Mouse (Mus musculus) neural tube, embryonic 12.5 days (tissue): ENCODE results near the gene Ankrd66. TPM values are rescaled to one million over a fixed set of nuclear protein-coding genes. Genes with fewer than 3 reads are reported as not detected.

Source experiments
- ATAC-seq: fragments of 200-750 bp; cut with Nextera tagmentation; 2 replicates; pipeline ENCODE4 v1.8.0; 2017; ENCODE audit warnings: low read depth, mild to moderate bottlenecking, moderate TSS enrichment, moderate library complexity; ENCODE audit not compliant: low FRiP score
- H3K27ac ChIP-seq: fragments of 300-500 bp; sonication (generic); 2 replicates; pipeline ENCODE4 v1.5.1; 2016
- H3K27me3 ChIP-seq: fragments of 300-500 bp; sonication (generic); replicated peaks from 2 replicates; pipeline ENCODE4 v1.6.1; 2016; ENCODE audit warnings: mild to moderate bottlenecking
- H3K36me3 ChIP-seq: fragments of 300-500 bp; sonication (generic); 2 replicates; pipeline ENCODE4 v1.6.1; 2016; ENCODE audit warnings: mild to moderate bottlenecking
- H3K4me1 ChIP-seq: fragments of 300-500 bp; sonication (generic); 2 replicates; pipeline ENCODE4 v1.6.1; 2016
- H3K4me2 ChIP-seq: fragments of 300-500 bp; sonication (generic); replicated peaks from 2 replicates; pipeline ENCODE4 v1.6.1; 2016; ENCODE audit warnings: mild to moderate bottlenecking
- H3K4me3 ChIP-seq: fragments of 300-500 bp; sonication (generic); 2 replicates; pipeline ENCODE4 v1.5.1; 2016
- H3K9ac ChIP-seq: fragments of 300-500 bp; sonication (generic); 2 replicates; pipeline ENCODE4 v1.6.1; 2016; ENCODE audit warnings: mild to moderate bottlenecking
- H3K9me3 ChIP-seq: fragments of 300-500 bp; sonication (generic); 2 replicates; pipeline ENCODE4 v1.6.1; 2016; ENCODE audit warnings: mild to moderate bottlenecking
- WGBS: fragments of 180-500 bp; shearing (Covaris S2); methylation state at CpG from one replicate; pipeline ENCODE4 v1.1.7; 2016; 5-methylcytosine and 5-hydroxymethylcytosine counted together
- polyA plus RNA-seq: library from polyadenylated mRNA; unstranded; fragments of >200 nt; fragmentation: Nextera tagmentation; extraction: Ambion mirVana; gene quantifications from 2 replicates; pipeline ENCODE4 v1.2.1, GENCODE M21; 2016

Ankrd66 gene
- polyA plus RNA-seq, 1 experiment from 2014 or later: not detected

- Histone ChIP-seq H3K9ac (no peak overlapping the region), H3K4me1 (0 out of 2 replicates have a peak, but pooled peaks cover 5% of the 10 kb centered on the region), H3K27ac (no peak overlapping the region), H3K36me3 (no peaks in the 10 kb centered on the region), H3K9me3 (no peaks in the 10 kb centered on the region), H3K4me2 (no peak overlapping the region), H3K4me3 (no peak overlapping the region), H3K27me3 (no peaks in the 10 kb centered on the region)
- no peak for ATAC-seq
- WGBS: 92% methylated on average over 4 of the region's 4 CpGs
Observed at GRCm38 (mm10) chr17:43531192-43531591, 12.2 kb downstream of the Ankrd66 start.

GRCm38 (mm10) chr17:43530507-43530906 is 12.9 kb downstream of the Ankrd66 start:
- Histone ChIP-seq H3K9me3 (no peaks in the 10 kb centered on the region), H3K36me3 (no peaks in the 10 kb centered on the region), H3K9ac (no peak overlapping the region), H3K4me3 (no peak overlapping the region), H3K4me1 (0 out of 2 replicates have a peak, but pooled peaks cover 5% of the 10 kb centered on the region), H3K27ac (no peak overlapping the region), H3K4me2 (no peak overlapping the region), H3K27me3 (no peaks in the 10 kb centered on the region)
- no peak for ATAC-seq
- WGBS: 93% methylated on average over 2 of the region's 2 CpGs

DNA sequence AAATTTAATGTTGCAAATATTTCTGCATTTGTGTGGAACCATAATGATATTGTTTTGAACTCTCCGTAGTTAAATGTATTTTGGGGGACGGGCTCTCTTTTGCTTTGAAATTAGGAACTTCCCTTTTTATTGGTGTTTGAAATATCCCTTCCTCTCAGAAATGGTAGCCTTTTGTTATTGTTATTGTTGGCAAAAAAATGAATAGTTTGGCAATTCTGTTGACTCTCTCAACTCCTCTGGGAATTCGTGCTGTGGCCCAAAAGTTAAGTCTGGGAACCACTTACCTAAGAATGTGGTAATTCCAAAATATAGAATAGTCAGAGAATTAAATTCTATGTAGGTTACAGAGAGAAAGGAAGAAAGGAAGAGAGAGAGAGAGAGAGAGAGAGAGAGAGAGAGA is 23.3 kb downstream of the Ankrd66 start:
- Histone ChIP-seq H3K4me3 (no peak overlapping the region), H3K36me3 (no peaks in the 10 kb centered on the region), H3K9me3 (no peaks in the 10 kb centered on the region), H3K4me2 (no peak overlapping the region), H3K4me1 (no peaks in the 10 kb centered on the region), H3K9ac (no peak overlapping the region), H3K27me3 (no peaks in the 10 kb centered on the region), H3K27ac (no peak overlapping the region)
- ATAC-seq: no peak
- 84% methylated on average over 3 of the region's 3 CpGs for WGBS

GRCm38 (mm10) chr17:43518644-43519409 is 24.6 kb downstream of the Ankrd66 start:
- Histone ChIP-seq H3K4me2 (no peak overlapping the region), H3K4me3 (no peak overlapping the region), H3K9ac (no peak overlapping the region), H3K9me3 (no peaks in the 10 kb centered on the region), H3K36me3 (no peaks in the 10 kb centered on the region), H3K27ac (no peak overlapping the region), H3K4me1 (no peaks in the 10 kb centered on the region), H3K27me3 (no peaks in the 10 kb centered on the region)
- WGBS: 33% methylated on average over 18 of the region's 18 CpGs
- ATAC-seq: peak; percentile 76

- H3K4me1 ChIP-seq: no peaks in the 10 kb centered on the region
- H3K36me3 ChIP-seq: no peaks in the 10 kb centered on the region
- no peaks in the 10 kb centered on the region for H3K9me3 ChIP-seq
- no peaks in the 10 kb centered on the region for H3K27me3 ChIP-seq
- no peak overlapping the region for H3K4me2 ChIP-seq
- no peak for ATAC-seq
- no peak overlapping the region for H3K9ac ChIP-seq
- no peak overlapping the region for H3K27ac ChIP-seq
- 27% methylated on average over 4 of the region's 4 CpGs for WGBS
- H3K4me3 ChIP-seq: no peak overlapping the region
Observed at GRCm38 (mm10) chr17:43510782-43511181, 32.7 kb downstream of the Ankrd66 start.

DNA sequence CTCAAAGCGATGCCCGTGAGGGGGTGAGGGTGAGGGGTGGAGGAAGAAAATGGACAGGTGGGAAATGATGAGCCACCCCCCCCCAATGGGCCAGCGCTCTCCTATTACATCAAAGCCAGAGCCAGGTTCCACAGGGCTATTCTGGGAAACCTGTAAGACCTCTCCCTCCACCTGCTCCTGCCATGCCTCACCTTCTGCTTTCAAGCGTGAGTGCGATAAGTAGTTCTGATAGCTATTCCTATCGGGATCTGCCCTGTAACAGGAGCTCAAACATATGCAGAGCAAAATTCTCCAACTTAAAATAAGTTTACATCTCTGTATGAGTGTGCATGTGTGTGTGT is 38.9 kb downstream of the Ankrd66 start:
- no peak overlapping the region for H3K9ac ChIP-seq
- no peaks in the 10 kb centered on the region for H3K4me1 ChIP-seq
- H3K27me3 ChIP-seq: no peaks in the 10 kb centered on the region
- H3K4me3 ChIP-seq: no peak overlapping the region
- H3K36me3 ChIP-seq: no peaks in the 10 kb centered on the region
- no peak for ATAC-seq
- H3K27ac ChIP-seq: no peak overlapping the region
- H3K4me2 ChIP-seq: no peak overlapping the region
- WGBS: 79% methylated on average over 6 of the region's 6 CpGs
- no peaks in the 10 kb centered on the region for H3K9me3 ChIP-seq

DNA sequence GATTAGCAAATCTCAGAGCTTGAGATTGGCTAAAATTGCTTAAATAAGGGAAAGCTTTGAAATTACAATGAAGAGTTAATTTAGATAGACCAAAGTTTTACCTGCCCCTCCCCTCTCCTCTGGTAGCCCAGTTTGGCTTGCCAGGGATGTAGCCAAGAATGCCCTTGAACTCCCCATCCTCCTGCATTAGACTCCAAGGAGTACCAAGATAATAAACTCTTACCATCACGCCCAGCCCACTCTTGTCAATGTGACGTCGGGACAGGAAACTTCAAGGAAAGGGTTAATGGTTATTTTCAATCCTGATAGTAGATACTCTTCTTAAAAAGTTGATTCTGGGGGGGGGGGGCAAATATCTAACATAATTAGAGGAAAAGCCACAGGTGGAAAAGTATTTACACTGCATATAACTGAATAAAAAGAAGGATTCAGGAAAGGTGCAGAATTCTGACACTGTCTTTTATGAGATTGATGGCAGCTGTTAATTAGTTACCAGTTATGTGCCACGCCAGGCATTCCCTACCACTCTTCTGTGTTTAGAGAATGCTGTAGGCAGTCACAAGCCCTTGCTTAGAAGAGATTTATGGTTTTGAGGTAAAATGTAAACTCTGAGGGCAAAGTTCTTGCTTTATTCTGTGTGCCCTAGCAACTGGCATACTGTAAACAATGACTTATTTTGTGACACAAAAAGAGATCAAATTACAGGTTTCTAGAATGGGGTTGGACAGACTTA is 39.4 kb downstream of the Ankrd66 start:
- no peak overlapping the region for H3K27ac ChIP-seq
- ATAC-seq: no peak
- H3K36me3 ChIP-seq: no peaks in the 10 kb centered on the region
- H3K9ac ChIP-seq: no peak overlapping the region
- no peak overlapping the region for H3K4me3 ChIP-seq
- no peaks in the 10 kb centered on the region for H3K27me3 ChIP-seq
- H3K4me2 ChIP-seq: no peak overlapping the region
- no peaks in the 10 kb centered on the region for H3K9me3 ChIP-seq
- no peaks in the 10 kb centered on the region for H3K4me1 ChIP-seq
- 57% methylated on average over 4 of the region's 4 CpGs for WGBS

- WGBS: 89% methylated on average over 9 of the region's 9 CpGs
- Histone ChIP-seq H3K27ac (no peak within 1 kb of the TSS), H3K4me2 (no peak within 1 kb of the TSS), H3K4me1 (no peaks in the 10 kb centered on the region), H3K9ac (no peak within 1 kb of the TSS), H3K9me3 (no peaks in the 10 kb centered on the region), H3K4me3 (no peak within 1 kb of the TSS), H3K27me3 (no peaks in the 10 kb centered on the region), H3K36me3 (no peaks in the 10 kb centered on the region)
- no peak for ATAC-seq
Observed at GRCm38 (mm10) chr17:43502592-43502991, 40.8 kb downstream of the Ankrd66 start, which contains the start of gene Mep1a. Mep1a (minus strand) TSS chr17:43502812.

DNA sequence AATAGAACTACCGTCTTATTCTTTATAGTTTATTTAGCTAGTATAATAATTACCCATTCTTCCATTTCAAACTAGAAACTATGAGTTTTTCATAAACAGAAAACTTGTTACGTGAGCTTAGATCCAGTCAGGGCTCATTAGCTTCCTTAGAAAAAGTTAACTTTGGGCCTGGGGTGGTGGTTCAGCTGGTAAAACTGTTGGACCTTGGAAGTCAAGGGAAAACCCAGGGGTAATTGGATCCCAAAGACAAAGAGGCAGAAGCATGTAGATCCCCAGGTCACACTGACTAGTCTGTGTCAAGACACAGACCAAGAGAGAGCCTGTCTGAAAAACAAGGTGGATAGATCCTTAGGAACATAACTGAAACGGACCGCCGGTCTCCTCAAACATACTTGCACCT is 41.8 kb downstream of the Ankrd66 start:
- Histone ChIP-seq H3K27me3 (no peaks in the 10 kb centered on the region), H3K4me1 (no peaks in the 10 kb centered on the region), H3K4me2 (no peak overlapping the region), H3K4me3 (no peak overlapping the region), H3K36me3 (no peaks in the 10 kb centered on the region), H3K9me3 (no peaks in the 10 kb centered on the region), H3K27ac (no peak overlapping the region), H3K9ac (no peak overlapping the region)
- ATAC-seq: no peak
- 95% methylated on average over 5 of the region's 5 CpGs for WGBS

DNA sequence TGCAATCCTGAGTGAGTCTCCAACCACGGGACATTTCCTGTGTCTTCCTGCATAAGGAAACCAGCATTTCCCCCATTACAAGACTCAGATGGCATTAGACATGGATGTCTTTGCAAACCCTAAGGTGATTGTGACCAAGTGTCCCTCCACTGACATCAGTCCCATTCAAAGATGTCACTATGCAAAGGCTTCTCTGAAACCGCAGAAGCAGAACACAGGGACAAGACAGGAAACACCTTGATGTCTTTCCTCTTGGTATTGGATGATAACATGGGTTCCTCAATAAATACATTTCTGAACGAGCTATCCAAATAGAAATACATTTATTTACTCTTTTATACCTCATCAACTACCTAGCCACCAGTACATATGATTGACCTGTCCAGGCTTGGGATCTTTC is 42.2 kb downstream of the Ankrd66 start:
- WGBS: 85% methylated on average over 3 of the region's 3 CpGs
- no peak overlapping the region for H3K4me2 ChIP-seq
- no peaks in the 10 kb centered on the region for H3K36me3 ChIP-seq
- H3K4me1 ChIP-seq: no peaks in the 10 kb centered on the region
- H3K27ac ChIP-seq: no peak overlapping the region
- H3K27me3 ChIP-seq: no peaks in the 10 kb centered on the region
- no peaks in the 10 kb centered on the region for H3K9me3 ChIP-seq
- no peak overlapping the region for H3K9ac ChIP-seq
- no peak overlapping the region for H3K4me3 ChIP-seq
- no peak for ATAC-seq

DNA sequence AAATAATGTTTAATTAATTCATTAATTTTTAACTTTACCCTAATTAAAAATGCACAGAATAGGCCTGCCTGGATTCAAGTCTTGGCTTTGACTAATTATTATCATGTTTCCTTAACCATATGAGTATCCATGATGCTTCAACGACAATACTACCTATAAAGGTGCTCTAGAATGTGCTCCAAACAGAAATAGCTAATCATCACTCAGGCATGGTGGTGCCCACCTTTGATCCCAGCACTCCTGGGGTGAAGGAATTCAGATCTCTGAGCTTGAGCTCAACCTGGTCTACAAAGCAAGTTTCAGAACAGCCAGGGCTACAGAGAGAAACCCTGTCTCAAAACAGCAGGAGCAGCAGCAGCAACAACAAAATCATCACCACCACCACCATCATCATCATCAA is 42.9 kb downstream of the Ankrd66 start:
- H3K9me3 ChIP-seq: no peaks in the 10 kb centered on the region
- H3K4me3 ChIP-seq: no peak overlapping the region
- no peaks in the 10 kb centered on the region for H3K27me3 ChIP-seq
- no peak overlapping the region for H3K27ac ChIP-seq
- no peak overlapping the region for H3K9ac ChIP-seq
- 74% methylated on average over 1 of the region's 1 CpGs for whole genome bisulfite sequencing
- no peak for ATAC-seq
- no peaks in the 10 kb centered on the region for H3K4me1 ChIP-seq
- no peak overlapping the region for H3K4me2 ChIP-seq
- H3K36me3 ChIP-seq: no peaks in the 10 kb centered on the region

DNA sequence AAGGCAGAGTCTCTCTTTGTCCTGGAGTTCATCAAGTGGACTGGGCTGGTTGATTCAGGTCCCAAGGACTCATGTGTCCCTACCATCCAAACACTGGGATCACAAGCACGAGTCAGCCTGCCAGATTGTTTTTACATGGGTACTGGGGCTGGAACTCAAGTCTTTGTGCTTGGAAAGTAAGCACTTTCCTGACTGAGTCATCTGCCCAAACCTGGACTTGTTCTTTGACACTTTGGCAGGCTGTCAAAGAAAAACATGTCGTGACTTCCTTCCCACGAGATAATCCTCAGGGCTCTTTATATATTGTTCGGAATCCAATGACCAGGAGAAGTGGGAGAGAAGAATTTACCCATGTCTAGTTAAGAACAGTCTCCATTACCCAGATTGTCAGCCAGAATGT is 45.9 kb downstream of the Ankrd66 start:
- H3K4me1 ChIP-seq: no peaks in the 10 kb centered on the region
- WGBS: 88% methylated on average over 4 of the region's 4 CpGs
- H3K27me3 ChIP-seq: no peaks in the 10 kb centered on the region
- H3K27ac ChIP-seq: no peak overlapping the region
- H3K9ac ChIP-seq: no peak overlapping the region
- H3K36me3 ChIP-seq: no peaks in the 10 kb centered on the region
- no peak overlapping the region for H3K4me3 ChIP-seq
- H3K9me3 ChIP-seq: no peaks in the 10 kb centered on the region
- H3K4me2 ChIP-seq: no peak overlapping the region
- no peak for ATAC-seq

- WGBS: 93% methylated on average over 5 of the region's 5 CpGs
- no peak for ATAC-seq
Observed at GRCm38 (mm10) chr17:43495502-43495901, 47.9 kb downstream of the Ankrd66 start.

More at GRCm38 (mm10) chr17:43495502-43495901, 47.9 kb downstream of the Ankrd66 start:
- Histone ChIP-seq H3K4me1 (no peaks in the 10 kb centered on the region), H3K36me3 (no peaks in the 10 kb centered on the region), H3K27me3 (no peaks in the 10 kb centered on the region), H3K9me3 (no peaks in the 10 kb centered on the region), H3K9ac (no peak overlapping the region), H3K27ac (no peak overlapping the region), H3K4me2 (no peak overlapping the region), H3K4me3 (no peak overlapping the region)
